Mouse (Mus musculus) B cell, adult 62 days (primary cell): Measurements from ENCODE around the gene Pdxdc1. TPM values are rescaled to one million over a fixed set of nuclear protein-coding genes. Genes with fewer than 3 reads are reported as not detected.

Experiments
- total RNA-seq: library from RNA; stranded (reverse); gene quantifications from 4 replicates; pipeline ENCODE4 v1.2.4, GENCODE M21; 2023

Pdxdc1 gene
- total RNA-seq: 75.6 to 85.4 TPM (median 83.1 TPM) in 4 replicates

GRCm38 (mm10) chr16:13902888-13903483, at the start of gene Pdxdc1, which contains the start of gene Mpv17l:
Pdxdc1 (minus strand) TSS chr16:13903131.
Mpv17l (plus strand) TSS chr16:13903161.

GRCm38 (mm10) chr16:13818560-13819393, 84.2 kb downstream of the Pdxdc1 start, which contains the start of gene Ntan1:
Ntan1 (plus strand) TSS chr16:13818845.

Other genes with a start within 250 kb of the Pdxdc1 start
- gene Parn, start 235.0 kb downstream of the Pdxdc1 start, total RNA-seq: 38.9 to 47.0 TPM (median 45.2 TPM) in 4 replicates
- 57.3 to 67.8 TPM (median 63.3 TPM) in 4 replicates for gene Bfar, start 231.3 kb downstream of the Pdxdc1 start, total RNA-seq
- 24.4 to 33.1 TPM (median 27.7 TPM) in 4 replicates for gene 3110001I22Rik, start 231.2 kb downstream of the Pdxdc1 start, total RNA-seq
- not detected in 4 replicates for gene Pla2g10, start 172.1 kb downstream of the Pdxdc1 start, total RNA-seq
- 35.8 to 41.3 TPM (median 38.2 TPM) in 4 replicates for gene Rrn3, start 122.4 kb downstream of the Pdxdc1 start, total RNA-seq
- gene Ntan1, start 84.3 kb downstream of the Pdxdc1 start, total RNA-seq: 185 to 211 TPM (median 199 TPM) in 4 replicates
- gene Mpv17l, start within 50 bp of the Pdxdc1 start, total RNA-seq: 0.97 to 1.5 TPM (median 1.2 TPM) in 4 replicates
- not detected in 4 replicates for gene 2900011O08Rik, start 83.5 kb upstream of the Pdxdc1 start, total RNA-seq
- gene Ifitm7, start 83.8 kb upstream of the Pdxdc1 start, total RNA-seq: not detected in 4 replicates